Mouse (Mus musculus): ENCODE measurements around the gene Wdr77. TPM values are rescaled to one million over a fixed set of nuclear protein-coding genes. Genes with fewer than 3 reads are reported as not detected.
A peak's percentile ranks its signal among the peaks of the same experiment; 100 is the strongest.
"Not testable (repeated sequence)": the region's sequence is repeated elsewhere in the genome, so short reads cannot be mapped to it uniquely, and the experiment has no call there.

Wdr77 gene
- polyA plus RNA-seq, 1 experiment from 2014 or later, result 117 TPM

- Histone ChIP-seq H3K27ac (replicated peaks; ENCODE audit: low read depth, low read length) (no peak overlapping the region), H3K4me3 (ENCODE audit: low read depth, low read length) (no peak overlapping the region), H3K4me2 (ENCODE audit: low read depth, low read length) (no peak overlapping the region), H3K9me3 (replicated peaks; ENCODE audit: control insufficient read depth, low read length) (no peaks in the 10 kb centered on the region), H3K9ac (replicated peaks; ENCODE audit: low read length) (no peak overlapping the region), H3K27me3 (ENCODE audit: control insufficient read depth, insufficient read depth, low read length) (no peaks in the 10 kb centered on the region), H3K36me3 (replicated peaks; ENCODE audit: control insufficient read depth, insufficient read depth, low read depth, low read length) (no peaks in the 10 kb centered on the region), H3K4me1 (ENCODE audit: control insufficient read depth, insufficient read depth, low read length) (no peaks in the 10 kb centered on the region)
- 40% methylated on average over 2 of the region's 2 CpGs for WGBS
- ATAC-seq (replicated peaks; ENCODE audit: insufficient number of reproducible peaks, low FRiP score, low TSS enrichment, low read depth), result no peak
- DNase-seq (ENCODE audit: low spot score), result no peak
Observed at GRCm38 (mm10) chr3:105994730-105995129, 35.6 kb downstream of the Wdr77 start.

- Histone ChIP-seq H3K27me3 (ENCODE audit: control insufficient read depth, insufficient read depth, low read length) (no peaks in the 10 kb centered on the region), H3K4me2 (ENCODE audit: low read depth, low read length) (peak overlapping the region; percentile 32), H3K4me3 (ENCODE audit: low read depth, low read length) (no peak overlapping the region), H3K9me3 (replicated peaks; ENCODE audit: control insufficient read depth, low read length) (no peaks in the 10 kb centered on the region), H3K27ac (replicated peaks; ENCODE audit: low read depth, low read length) (no peak overlapping the region), H3K36me3 (replicated peaks; ENCODE audit: control insufficient read depth, insufficient read depth, low read depth, low read length) (no peaks in the 10 kb centered on the region), H3K4me1 (ENCODE audit: control insufficient read depth, insufficient read depth, low read length) (0 out of 2 replicates have a peak, but pooled peaks cover 3% of the 10 kb centered on the region), H3K9ac (replicated peaks; ENCODE audit: low read length) (no peak overlapping the region)
- 13% methylated on average over 11 of the region's 11 CpGs for WGBS
- ATAC-seq (replicated peaks; ENCODE audit: insufficient number of reproducible peaks, low FRiP score, low TSS enrichment, low read depth), result peak; percentile 39; the same call in 1 of the 2 replicates
- peak; percentile 3 for DNase-seq (ENCODE audit: low spot score)
Observed at GRCm38 (mm10) chr3:106000707-106001375, 41.7 kb downstream of the Wdr77 start.

GRCm38 (mm10) chr3:106001416-106002370, 42.5 kb downstream of the Wdr77 start:
- Histone ChIP-seq H3K9me3 (replicated peaks; ENCODE audit: control insufficient read depth, low read length) (no peaks in the 10 kb centered on the region), H3K9ac (replicated peaks; ENCODE audit: low read length) (no peak overlapping the region), H3K36me3 (replicated peaks; ENCODE audit: control insufficient read depth, insufficient read depth, low read depth, low read length) (no peaks in the 10 kb centered on the region), H3K4me3 (ENCODE audit: low read depth, low read length) (no peak overlapping the region), H3K4me1 (ENCODE audit: control insufficient read depth, insufficient read depth, low read length) (0 out of 2 replicates have a peak, but pooled peaks cover 3% of the 10 kb centered on the region), H3K27me3 (ENCODE audit: control insufficient read depth, insufficient read depth, low read length) (no peaks in the 10 kb centered on the region), H3K4me2 (ENCODE audit: low read depth, low read length) (peak overlapping the region; percentile 32), H3K27ac (replicated peaks; ENCODE audit: low read depth, low read length) (no peak overlapping the region)
- peak; percentile 96 for ATAC-seq (replicated peaks; ENCODE audit: insufficient number of reproducible peaks, low FRiP score, low TSS enrichment, low read depth)
- WGBS, result 25% methylated on average over 16 of the region's 17 CpGs
- peak; percentile 83 for DNase-seq (ENCODE audit: low spot score)

- not testable (repeated sequence) for H3K4me3 ChIP-seq (ENCODE audit: low read depth, low read length); H3K27me3 ChIP-seq (ENCODE audit: control insufficient read depth, insufficient read depth, low read length); ATAC-seq (replicated peaks; ENCODE audit: insufficient number of reproducible peaks, low FRiP score, low TSS enrichment, low read depth); DNase-seq (ENCODE audit: low spot score); H3K27ac ChIP-seq (replicated peaks; ENCODE audit: low read depth, low read length); H3K9ac ChIP-seq (replicated peaks; ENCODE audit: low read length); H3K36me3 ChIP-seq (replicated peaks; ENCODE audit: control insufficient read depth, insufficient read depth, low read depth, low read length); H3K4me1 ChIP-seq (ENCODE audit: control insufficient read depth, insufficient read depth, low read length); H3K9me3 ChIP-seq (replicated peaks; ENCODE audit: control insufficient read depth, low read length); H3K4me2 ChIP-seq (ENCODE audit: low read depth, low read length)
- 68% methylated on average over 10 of the region's 10 CpGs for WGBS
Observed at GRCm38 (mm10) chr3:106003360-106003759, 44.2 kb downstream of the Wdr77 start.

- 95% methylated on average over 2 of the region's 2 CpGs for WGBS
- H3K9me3 ChIP-seq (replicated peaks; ENCODE audit: control insufficient read depth, low read length), result no peaks in the 10 kb centered on the region
- no peaks in the 10 kb centered on the region for H3K4me1 ChIP-seq (ENCODE audit: control insufficient read depth, insufficient read depth, low read length)
- H3K4me3 ChIP-seq (ENCODE audit: low read depth, low read length), result no peak within 1 kb of the TSS
- ATAC-seq (replicated peaks; ENCODE audit: insufficient number of reproducible peaks, low FRiP score, low TSS enrichment, low read depth), result no peak
- H3K27ac ChIP-seq (replicated peaks; ENCODE audit: low read depth, low read length), result no peak within 1 kb of the TSS
- no peaks in the 10 kb centered on the region for H3K27me3 ChIP-seq (ENCODE audit: control insufficient read depth, insufficient read depth, low read length)
- no peak within 1 kb of the TSS for H3K4me2 ChIP-seq (ENCODE audit: low read depth, low read length)
- no peak for DNase-seq (ENCODE audit: low spot score)
- no peaks in the 10 kb centered on the region for H3K36me3 ChIP-seq (replicated peaks; ENCODE audit: control insufficient read depth, insufficient read depth, low read depth, low read length)
- H3K9ac ChIP-seq (replicated peaks; ENCODE audit: low read length), result no peak within 1 kb of the TSS
Observed at GRCm38 (mm10) chr3:106014546-106014945, 55.4 kb downstream of the Wdr77 start, which contains the start of gene Pifo. TSS of gene Pifo (minus strand) at chr3:106014646.

Other genes with a start within 250 kb of the Wdr77 start
- gene Rap1a, start 158.0 kb upstream of the Wdr77 start, polyA plus RNA-seq (2014; fragmentation: Nextera tagmentation; extraction: Ambion mirVana), result 68.2 and 88.7 TPM in 2 replicates
- gene Adora3, start 88.5 kb upstream of the Wdr77 start, polyA plus RNA-seq (2014; fragmentation: Nextera tagmentation; extraction: Ambion mirVana), result not detected in 2 replicates
- 0.26 TPM in 1 of 2 replicates, not detected in the other for gene Tmigd3, start 88.5 kb upstream of the Wdr77 start, polyA plus RNA-seq (2014; fragmentation: Nextera tagmentation; extraction: Ambion mirVana)
- 0.39 and 0.49 TPM in 2 replicates for gene I830077J02Rik, start 26.7 kb upstream of the Wdr77 start, polyA plus RNA-seq (2014; fragmentation: Nextera tagmentation; extraction: Ambion mirVana)
- 561 and 575 TPM in 2 replicates for gene Atp5f1, start 730 bp downstream of the Wdr77 start, polyA plus RNA-seq (2014; fragmentation: Nextera tagmentation; extraction: Ambion mirVana)
- 1.9 and 2.1 TPM in 2 replicates for gene Ovgp1, start 14.3 kb downstream of the Wdr77 start, polyA plus RNA-seq (2014; fragmentation: Nextera tagmentation; extraction: Ambion mirVana)
- not detected in 2 replicates for gene Pifo, start 55.3 kb downstream of the Wdr77 start, polyA plus RNA-seq (2014; fragmentation: Nextera tagmentation; extraction: Ambion mirVana)
- 0.29 TPM in 1 of 2 replicates, not detected in the other for gene Chil5, start 73.4 kb downstream of the Wdr77 start, polyA plus RNA-seq (2014; fragmentation: Nextera tagmentation; extraction: Ambion mirVana)
- not detected in 2 replicates for gene Chia1, start 153.9 kb downstream of the Wdr77 start, polyA plus RNA-seq (2014; fragmentation: Nextera tagmentation; extraction: Ambion mirVana)
- gene Chil3, start 208.2 kb downstream of the Wdr77 start, polyA plus RNA-seq (2014; fragmentation: Nextera tagmentation; extraction: Ambion mirVana), result not detected in 2 replicates

Measured in embryonic facial prominence, embryonic 11.5 days (tissue).